Mouse (Mus musculus) liver (tissue): ENCODE measurements around the gene Tekt3.
A peak's percentile ranks its signal among the peaks of the same experiment; 100 is the strongest.

Experiments
- DNase-seq: peaks from one replicate; pipeline ENCODE4 v3.0.0-alpha.2; 2020; ENCODE audit warnings: mixed read lengths

Gene Tekt3

GRCm38 (mm10) chr11:63127513-63127912 lies 66.1 kb downstream of the Tekt3 start:
- no peak for DNase-seq

GRCm38 (mm10) chr11:63128784-63129183 lies 67.3 kb downstream of the Tekt3 start, which contains the start of gene Pmp22:
Gene Pmp22, plus strand, starts transcription at chr11:63128982.
- DNase-seq, result no peak

GRCm38 (mm10) chr11:63129375-63129774 lies 67.9 kb downstream of the Tekt3 start:
- DNase-seq, result no peak

- DNase-seq, result no peak
These were observed 68.4 kb downstream of the Tekt3 start for GRCm38 (mm10) chr11:63129840-63130239.

- DNase-seq, result no peak
These were observed 69.0 kb downstream of the Tekt3 start for GRCm38 (mm10) chr11:63130497-63130896.

- peak; percentile 23 for DNase-seq
These were observed 69.7 kb downstream of the Tekt3 start for GRCm38 (mm10) chr11:63131001-63131692.

GRCm38 (mm10) chr11:63131693-63132040 lies 70.2 kb downstream of the Tekt3 start:
- DNase-seq, result no peak

DNA sequence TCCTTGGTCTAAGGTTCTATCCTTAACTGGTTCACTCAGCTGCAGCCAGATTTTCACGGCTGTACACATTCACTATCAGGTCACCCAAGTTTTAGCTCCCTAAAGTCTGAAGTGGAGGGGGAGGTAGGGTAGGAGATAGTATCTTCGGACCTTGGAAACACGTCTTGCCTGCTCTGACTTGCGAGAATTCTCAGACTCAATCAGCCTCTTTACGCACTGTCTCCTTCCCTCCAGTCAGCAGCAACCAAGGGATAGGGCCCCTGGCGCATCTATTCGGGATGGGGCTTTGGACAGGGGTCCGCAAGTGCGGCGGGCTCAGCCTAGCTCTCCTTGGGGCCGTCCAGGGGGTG lies 70.7 kb downstream of the Tekt3 start:
- no peak for DNase-seq

- DNase-seq, result peak; percentile 60
These were observed 71.3 kb downstream of the Tekt3 start for GRCm38 (mm10) chr11:63132501-63133435.

- no peak for DNase-seq
These were observed 72.6 kb downstream of the Tekt3 start for GRCm38 (mm10) chr11:63134021-63134420.

GRCm38 (mm10) chr11:63134742-63135482 lies 73.5 kb downstream of the Tekt3 start:
- no peak for DNase-seq

- DNase-seq, result peak; percentile 74
These were observed 74.2 kb downstream of the Tekt3 start for GRCm38 (mm10) chr11:63135622-63136021.

- DNase-seq, result no peak
These were observed 74.8 kb downstream of the Tekt3 start for GRCm38 (mm10) chr11:63136205-63136604.

DNA sequence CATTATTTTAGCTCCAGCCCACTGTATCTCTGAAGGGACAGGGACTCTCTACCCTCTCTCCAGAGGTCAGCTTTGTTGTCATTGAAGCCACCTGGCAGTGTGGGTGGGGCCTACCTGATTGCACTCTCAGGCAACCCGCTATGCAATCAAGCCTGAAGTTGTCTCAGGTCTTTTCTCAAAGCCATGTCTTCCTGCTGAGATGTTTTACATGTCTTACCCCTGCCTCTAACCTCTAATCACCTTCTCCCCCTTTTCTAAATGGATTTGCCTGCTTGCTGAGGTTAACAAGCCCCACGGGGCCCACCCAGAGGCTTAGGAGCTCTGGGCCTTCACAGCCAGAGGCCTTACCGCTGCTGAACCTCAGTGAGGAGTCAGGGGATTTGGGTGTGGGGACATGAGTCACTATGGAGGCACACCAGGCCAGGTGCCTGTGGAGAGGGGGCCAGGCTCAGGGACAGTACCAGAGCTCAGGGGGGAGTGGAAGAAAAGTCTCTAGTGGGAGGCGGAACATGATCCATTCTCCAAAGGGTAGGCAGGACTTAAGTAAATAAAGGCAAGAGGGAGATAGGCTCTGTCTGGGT lies 75.5 kb downstream of the Tekt3 start:
- DNase-seq, result no peak

DNA sequence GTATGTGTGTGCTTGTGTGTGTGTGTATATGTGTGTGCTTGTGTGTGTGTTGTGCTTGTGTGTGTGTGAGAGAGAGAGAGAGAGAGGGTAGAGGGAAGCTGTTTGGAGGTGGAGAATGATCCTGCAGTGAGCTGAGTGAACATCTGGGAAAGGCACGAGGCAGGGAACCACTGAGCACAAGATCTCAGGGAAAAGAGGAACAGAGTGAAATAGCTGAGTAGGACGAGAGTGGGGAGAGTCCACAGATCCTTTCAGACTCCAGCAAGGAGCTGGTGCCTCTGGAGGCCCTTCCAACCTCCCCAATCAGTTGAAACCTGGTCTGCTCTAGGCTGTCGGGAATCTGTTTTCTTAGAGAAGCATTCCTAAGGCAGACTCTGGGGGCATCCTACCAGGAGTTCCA lies 77.3 kb downstream of the Tekt3 start:
- no peak for DNase-seq

DNA sequence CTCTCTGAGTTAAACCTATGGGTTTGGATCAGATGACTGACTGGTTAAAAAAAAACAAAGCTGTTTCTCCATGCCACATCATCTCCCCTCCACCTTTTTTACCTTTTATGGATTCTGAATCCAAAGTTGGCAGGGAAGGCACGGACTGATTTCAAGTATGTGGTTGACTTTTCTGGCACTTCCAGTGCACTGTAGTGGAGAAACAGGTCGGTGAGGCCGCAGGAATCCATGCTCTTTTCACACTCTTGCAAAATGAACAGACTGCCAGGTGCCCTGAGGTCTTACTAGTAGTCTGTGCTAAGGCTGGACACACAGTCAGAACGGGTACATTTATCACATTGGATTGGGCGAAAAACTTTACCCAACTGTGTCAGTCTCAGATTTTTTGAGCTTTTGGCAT lies 80.9 kb downstream of the Tekt3 start:
- no peak for DNase-seq

DNA sequence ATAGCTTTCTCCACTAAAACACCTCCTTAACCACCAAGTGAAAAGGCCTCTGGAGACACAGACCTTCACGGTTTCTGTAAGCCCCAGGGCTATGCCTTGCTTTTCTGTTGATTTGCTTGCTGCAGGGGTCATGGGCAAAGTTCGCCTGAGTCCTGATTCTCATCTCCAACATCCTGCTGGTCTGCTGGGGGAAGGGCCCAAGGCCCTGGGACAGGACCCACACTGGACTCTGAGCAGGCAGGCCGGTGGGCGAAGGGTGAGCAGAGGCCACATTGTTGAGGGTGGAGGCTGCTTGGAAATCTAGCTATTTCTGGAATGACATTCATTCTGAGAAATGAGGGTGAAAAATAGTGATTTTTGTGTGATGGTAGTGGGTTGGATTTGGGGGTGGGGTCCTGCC lies 81.4 kb downstream of the Tekt3 start:
- no peak for DNase-seq

DNA sequence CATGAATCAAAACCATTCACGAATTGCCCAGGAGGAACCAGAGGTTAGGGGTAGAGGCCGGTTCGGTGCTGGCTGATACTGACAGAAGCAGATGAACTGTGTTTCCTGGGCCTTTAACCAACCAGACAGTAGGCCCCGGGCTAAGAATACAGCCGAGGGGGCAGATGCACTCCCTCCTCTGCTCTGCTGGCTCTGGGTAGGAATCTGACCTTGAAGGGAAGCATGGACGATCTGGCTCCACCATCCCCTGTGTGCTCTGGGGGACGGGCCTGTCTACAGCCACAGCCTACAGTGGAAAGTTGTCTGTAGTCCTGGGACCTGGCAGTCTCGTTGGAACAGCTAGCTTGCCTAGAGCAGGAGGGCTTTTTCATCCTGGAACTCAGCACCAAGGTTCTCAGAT lies 82.0 kb downstream of the Tekt3 start:
- DNase-seq, result no peak
